ENCODE assay signal across 9 mouse cellular contexts in genomic region chr9:22051958-22052254, GRCm38 (mm10). TPM values are rescaled to one million over a fixed set of nuclear protein-coding genes. Genes with fewer than 3 reads are reported as not detected.
A peak's percentile ranks its signal among the peaks of the same experiment; 100 is the strongest.
DNase-seq lines count a peak whose midpoint lies in the region; ATAC-seq lines count a peak whose summit lies in the region.
"Had no signal": no experiment of that assay in that cellular context is flagged by ENCODE, and none has a peak within 500 bp of the region (broad histone marks: within the 10 kb centered on the region; RNA-seq: fewer than 3 reads in every experiment).

Elavl3 (minus strand) TSS chr9:22052023.

- DNase-seq in heart, postnatal 10 days, result no peak
- DNase-seq in ZHBTc4 (ENCODE audit: low read depth, low spot score), result peak; percentile 87
- peak; percentile 79 for DNase-seq in forebrain, embryonic 10.5 days (ENCODE audit: extremely low spot score, low spot score)
- peak; percentile 85 for DNase-seq in layer of hippocampus, adult 9-11 months
- peak; percentile 69 for DNase-seq in thymus, postnatal 14 days
- DNase-seq in ovary, postnatal 14 days (ENCODE audit: low spot score), result no peak

- H3K9me3 ChIP-seq in heart, embryonic 12.5 days (replicated peaks), result no peaks in the 10 kb centered on the region
- H3K9me3 ChIP-seq in forebrain, embryonic 10.5 days, result no peaks in the 10 kb centered on the region
- no peaks in the 10 kb centered on the region for H3K9me3 ChIP-seq in midbrain, embryonic 13.5 days

- no peak within 1 kb of the TSS for H3K27ac ChIP-seq in heart, embryonic 12.5 days (ENCODE audit: poor library complexity, severe bottlenecking)
- peak within 1 kb of the TSS; percentile 87 for H3K27ac ChIP-seq in forebrain, embryonic 10.5 days
- peak within 1 kb of the TSS; percentile 94 for H3K27ac ChIP-seq in midbrain, embryonic 13.5 days
- H3K27ac ChIP-seq: macrophage had no signal

- ATAC-seq in heart, embryonic 12.5 days (ENCODE audit: insufficient number of reproducible peaks, low FRiP score), result no peak
- peak; percentile 79 for ATAC-seq in midbrain, embryonic 13.5 days

- peak within 1 kb of the TSS; percentile 36 for H3K4me3 ChIP-seq in heart, embryonic 12.5 days
- peak within 1 kb of the TSS; percentile 74 for H3K4me3 ChIP-seq in forebrain, embryonic 10.5 days
- H3K4me3 ChIP-seq in midbrain, embryonic 13.5 days (replicated peaks), result peak within 1 kb of the TSS; percentile 99

- intact Hi-C loops in heart, postnatal 10 days (cut with DNase I), result loop anchor here (5.0 kb wide), 1 partner anchor 75 kb away; no protein-coding TSS in a partner anchor

- 0 out of 2 replicates have a peak within 1 kb of the TSS, but pooled peaks have one; percentile 2 for H3K9ac ChIP-seq in heart, embryonic 12.5 days
- peak within 1 kb of the TSS; percentile 96 for H3K9ac ChIP-seq in midbrain, embryonic 13.5 days (replicated peaks)

- WGBS in heart, embryonic 12.5 days, result 3% methylated on average over 16 of the region's 28 CpGs
- WGBS in forebrain, embryonic 10.5 days, result 1% methylated on average over 26 of the region's 28 CpGs
- WGBS in midbrain, embryonic 13.5 days, result under 1% methylated on average over 23 of the region's 28 CpGs

- peak within 1 kb of the TSS; percentile 69 for H3K4me2 ChIP-seq in heart, embryonic 12.5 days
- peak within 1 kb of the TSS; percentile 83 for H3K4me2 ChIP-seq in midbrain, embryonic 13.5 days (replicated peaks)

- H3K4me1 ChIP-seq in heart, embryonic 12.5 days (replicated peaks), result peaks cover 30% of the 10 kb centered on the region
- peaks cover 60% of the 10 kb centered on the region for H3K4me1 ChIP-seq in forebrain, embryonic 10.5 days
- peaks cover 45% of the 10 kb centered on the region for H3K4me1 ChIP-seq in midbrain, embryonic 13.5 days (replicated peaks)

- peaks cover 80% of the 10 kb centered on the region for H3K27me3 ChIP-seq in heart, embryonic 12.5 days (replicated peaks)
- peaks cover 84% of the 10 kb centered on the region for H3K27me3 ChIP-seq in forebrain, embryonic 10.5 days (ENCODE audit: poor library complexity, severe bottlenecking)
- peaks cover 7% of the 10 kb centered on the region; the same call in 1 of the 2 replicates for H3K27me3 ChIP-seq in midbrain, embryonic 13.5 days

- peaks cover 2% of the 10 kb centered on the region for H3K36me3 ChIP-seq in heart, embryonic 12.5 days
- peaks cover 6% of the 10 kb centered on the region for H3K36me3 ChIP-seq in forebrain, embryonic 10.5 days (replicated peaks)
- peaks cover 4% of the 10 kb centered on the region for H3K36me3 ChIP-seq in midbrain, embryonic 13.5 days

RNA-seq across cellular contexts. Expression of gene Elavl3, which starts in this region (rescaled TPM):
- 0.13 and 0.40 TPM in 2 replicates for polyA plus RNA-seq in heart, embryonic 12.5 days (2016; fragmentation: Nextera tagmentation; extraction: Ambion mirVana)
- under 1 TPM; 0.26 to 0.47 TPM for total RNA-seq in heart, postnatal 10 days (2021)
- polyA plus RNA-seq in forebrain, embryonic 10.5 days (2016; fragmentation: Nextera tagmentation; extraction: Ambion mirVana), result 11.2 and 14.8 TPM in 2 replicates
- 84.4 and 89.4 TPM in 2 replicates for polyA plus RNA-seq in midbrain, embryonic 13.5 days (2015; fragmentation: Nextera tagmentation; extraction: Ambion mirVana)
- polyA plus RNA-seq: macrophage had no signal

Comparison
In these comparisons a context has a peak if more than half of its experiments do, and no peak if none do; other contexts are left out.
1. H3K4me3 ChIP-seq: peak in every context shown above with its lines; median percentile 99 in midbrain, embryonic 13.5 days; 74 in forebrain, embryonic 10.5 days; 36 in heart, embryonic 12.5 days.
2. DNase-seq: peak in ZHBTc4 (single experiment), forebrain, embryonic 10.5 days (single experiment), layer of hippocampus, adult 9-11 months (single experiment) and thymus, postnatal 14 days (single experiment); none in heart, postnatal 10 days (0 of 2) and ovary, postnatal 14 days (single experiment).